Mouse (Mus musculus): ENCODE data around the gene Knop1.

- TF ChIP-seq GATA1 (IDR thresholded peaks at IDR 0.05; ENCODE audit: borderline replicate concordance, low read length) (no peak), POLR2AphosphoS5 (IDR thresholded peaks at IDR 0.05; ENCODE audit: insufficient replicate concordance, low read depth, low read length) (no peak), CTCF (IDR thresholded peaks at IDR 0.05; ENCODE audit: low read depth, low read length) (no peak)
These were observed 54.3 kb downstream of the Knop1 start for GRCm38 (mm10) chr7:118801791-118802190.
